Mouse (Mus musculus) liver, adult (tissue): ENCODE measurements around the gene Uba52.

Experiments used
- GATA4 ChIP-seq: IDR thresholded peaks from 2 replicates; pipeline ENCODE4 v1.6.1; 2014; ENCODE audit warnings: mild to moderate bottlenecking, low read length; ENCODE audit not compliant: insufficient replicate concordance

Uba52 gene

DNA sequence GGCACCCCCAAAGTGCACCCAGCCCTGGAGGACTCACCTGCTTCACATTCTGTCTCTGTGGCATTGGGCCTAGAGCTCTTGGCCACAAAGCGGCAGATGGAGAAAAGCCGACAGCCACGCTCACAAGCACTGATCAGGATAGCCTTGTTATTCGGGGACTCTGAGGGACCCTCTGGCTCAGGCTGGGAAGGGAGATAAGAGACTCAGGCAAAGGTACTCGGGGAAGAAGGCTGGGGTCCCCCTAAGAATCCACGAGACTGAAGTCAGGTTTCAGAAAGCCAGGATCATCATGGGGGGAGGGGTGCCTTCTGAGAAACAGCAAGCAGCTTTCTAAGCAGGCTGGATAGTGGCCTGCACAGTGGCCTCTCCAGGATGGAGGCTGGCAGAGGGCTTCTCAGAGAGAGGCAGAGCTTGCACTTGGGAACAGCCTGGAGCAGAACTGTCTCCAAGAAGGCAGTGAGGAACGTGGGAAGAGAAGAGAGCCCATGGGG, 24.4 kb downstream of the Uba52 start:
- TF ChIP-seq GATA4, result no peak

DNA sequence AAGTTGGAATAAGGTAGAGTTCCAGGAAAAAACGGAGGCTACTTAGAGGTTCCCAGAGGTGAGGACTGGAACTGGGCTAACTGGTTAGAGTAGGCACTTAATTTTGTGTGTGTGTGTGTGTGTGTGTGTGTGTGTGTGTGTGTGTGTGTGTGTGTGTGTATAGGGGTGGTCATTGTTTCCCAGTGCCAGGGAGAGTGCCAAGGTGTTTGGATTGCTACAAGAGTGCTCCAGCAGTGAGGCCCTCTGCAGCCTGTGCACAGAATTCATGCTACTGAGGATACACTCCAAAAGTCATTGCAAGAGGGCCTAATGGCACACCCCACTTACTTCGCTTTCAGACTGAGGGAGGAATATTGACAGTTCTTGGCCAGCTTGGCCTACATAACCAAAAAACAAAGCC, 27.7 kb downstream of the Uba52 start:
- TF ChIP-seq GATA4, result no peak

DNA sequence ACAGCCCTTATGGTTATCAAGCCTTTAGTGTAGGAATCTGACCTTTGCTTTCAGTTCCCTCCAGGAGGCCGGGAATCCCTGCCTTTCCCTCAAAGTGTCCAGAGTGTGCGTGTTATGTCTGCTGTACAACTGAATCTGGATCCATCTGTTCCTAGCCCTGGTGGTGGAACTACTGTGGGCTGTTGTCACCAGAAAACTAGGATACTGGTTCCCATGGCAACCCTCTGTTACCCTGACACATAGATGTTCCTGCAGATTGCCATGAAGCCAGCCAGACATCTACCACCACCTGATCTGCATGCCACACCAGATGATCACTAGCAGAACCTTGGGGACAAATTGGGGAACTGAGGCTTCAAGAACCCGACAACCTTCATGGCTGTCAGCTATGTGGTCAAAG, 28.7 kb downstream of the Uba52 start:
- no peak for TF ChIP-seq GATA4

DNA sequence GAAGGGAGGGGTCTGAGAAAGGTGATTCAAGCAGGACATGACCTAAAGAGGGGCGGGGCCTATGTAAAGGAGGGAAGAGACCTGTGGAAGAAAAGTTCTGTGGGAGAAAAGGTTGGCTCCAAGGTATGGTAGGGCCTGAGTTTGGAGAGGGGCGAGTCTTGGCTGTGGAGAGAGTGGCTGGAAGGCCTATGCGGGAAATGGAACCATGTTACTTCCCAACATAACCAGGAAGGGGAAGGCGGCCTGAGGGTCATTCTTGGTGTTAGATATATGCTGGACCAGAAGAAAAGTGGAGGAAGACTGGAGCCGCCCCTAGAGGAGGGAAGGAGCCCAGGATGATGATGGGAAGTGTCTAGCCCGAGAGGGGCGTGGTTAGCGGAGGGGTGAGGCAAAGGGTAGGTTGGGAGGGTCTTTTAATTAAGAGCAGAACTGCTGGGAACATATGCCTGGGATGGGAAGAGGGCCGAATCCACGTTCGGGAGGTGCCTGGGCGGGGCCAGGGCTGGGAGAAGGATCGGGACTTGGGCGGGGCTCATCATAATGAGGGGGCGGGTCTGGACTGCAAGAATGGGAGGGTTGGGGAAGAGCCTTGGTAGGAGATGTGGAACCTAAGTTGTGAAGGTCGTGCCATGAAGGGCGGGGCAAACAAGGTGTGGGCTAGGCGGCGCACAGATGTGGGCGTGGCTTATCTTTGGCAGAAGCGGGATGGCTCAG, 33.2 kb downstream of the Uba52 start:
- no peak for TF ChIP-seq GATA4

DNA sequence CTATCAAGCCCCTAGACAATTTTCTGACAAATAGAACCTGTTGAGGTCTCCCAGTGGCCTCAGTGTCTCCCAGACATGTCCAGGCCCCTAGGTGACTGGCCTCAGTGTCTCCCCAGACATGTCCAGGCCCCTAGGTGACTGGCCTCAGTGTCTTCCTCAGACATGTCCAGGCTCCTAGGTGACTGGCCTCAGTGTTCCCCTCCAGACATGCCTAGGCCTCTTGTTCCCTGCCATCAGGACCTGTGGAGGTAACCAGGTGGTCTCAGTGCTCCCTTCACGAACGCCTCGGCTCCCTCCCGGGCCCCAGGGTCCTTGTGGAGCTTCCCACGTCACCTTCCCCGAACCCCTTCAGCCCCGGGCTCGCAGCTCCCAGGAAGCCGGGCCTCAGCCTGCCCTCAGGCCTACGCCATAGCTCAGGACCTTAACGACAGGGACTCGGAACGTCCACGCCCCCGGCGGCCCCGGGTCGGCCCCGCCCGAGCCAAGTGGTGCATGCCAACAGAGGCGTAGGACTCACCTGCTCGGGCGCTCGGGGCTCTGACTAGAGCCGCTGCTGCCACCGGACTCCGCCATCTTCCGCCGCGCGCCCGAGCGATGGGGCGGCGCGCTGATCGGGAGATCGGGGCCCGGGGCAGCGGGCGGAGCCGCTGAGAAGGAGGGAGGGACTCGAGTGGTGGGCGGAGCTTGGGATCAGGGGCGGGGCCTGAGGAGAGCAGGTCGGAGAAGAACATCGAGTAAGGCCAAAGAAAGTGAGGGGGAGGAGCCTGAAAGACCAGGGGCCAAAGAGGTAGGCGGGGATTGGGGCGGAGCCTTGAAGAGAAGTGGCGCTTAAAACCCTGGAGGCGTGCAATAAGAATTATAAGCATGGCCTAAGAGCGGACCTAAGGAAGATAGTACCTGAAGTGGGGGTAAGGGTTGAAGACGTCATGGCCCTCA, 34.0 kb downstream of the Uba52 start, which contains the start of gene Klhl26:
Gene Klhl26, minus strand, starts transcription at position 636 of the 936 bp plus-strand sequence.
- TF ChIP-seq GATA4, result no peak

DNA sequence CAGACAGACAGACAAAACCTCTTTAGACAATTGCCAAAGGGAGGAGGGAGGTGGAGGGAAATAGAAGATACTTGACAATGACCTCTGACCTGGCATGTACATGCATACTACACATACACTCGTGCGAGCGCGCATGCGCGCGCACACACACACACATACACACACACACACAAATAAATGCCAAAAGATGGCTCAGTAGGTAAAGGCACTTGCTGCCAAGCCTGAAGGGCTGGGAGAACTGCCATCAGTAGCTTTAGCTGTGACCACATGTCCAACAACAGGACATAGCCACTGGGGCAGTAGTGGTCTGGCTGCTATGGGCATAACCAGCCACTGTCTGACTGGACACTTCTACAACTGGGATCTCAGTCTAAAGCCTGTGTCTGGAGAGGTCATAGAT, 38.7 kb downstream of the Uba52 start:
- no peak for TF ChIP-seq GATA4

DNA sequence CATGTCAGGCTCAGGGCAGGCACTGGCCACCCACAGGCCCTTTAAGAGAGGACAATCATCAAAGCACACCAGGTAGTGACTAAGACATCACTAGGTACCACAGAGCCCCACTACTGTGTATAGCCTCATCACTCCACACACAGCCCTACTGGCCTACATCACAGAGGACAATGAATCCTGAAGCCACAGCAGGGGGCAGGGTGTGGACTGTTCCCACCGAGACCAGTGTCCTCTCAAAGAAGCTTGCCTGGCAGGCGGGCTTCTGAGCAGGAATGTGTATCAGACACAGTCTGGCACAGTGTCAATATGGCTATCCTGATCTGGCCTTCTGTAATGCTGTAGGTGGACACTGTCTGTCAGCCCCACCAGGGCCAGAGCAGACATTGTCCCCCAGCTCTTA, 40.7 kb downstream of the Uba52 start:
- TF ChIP-seq GATA4, result no peak

DNA sequence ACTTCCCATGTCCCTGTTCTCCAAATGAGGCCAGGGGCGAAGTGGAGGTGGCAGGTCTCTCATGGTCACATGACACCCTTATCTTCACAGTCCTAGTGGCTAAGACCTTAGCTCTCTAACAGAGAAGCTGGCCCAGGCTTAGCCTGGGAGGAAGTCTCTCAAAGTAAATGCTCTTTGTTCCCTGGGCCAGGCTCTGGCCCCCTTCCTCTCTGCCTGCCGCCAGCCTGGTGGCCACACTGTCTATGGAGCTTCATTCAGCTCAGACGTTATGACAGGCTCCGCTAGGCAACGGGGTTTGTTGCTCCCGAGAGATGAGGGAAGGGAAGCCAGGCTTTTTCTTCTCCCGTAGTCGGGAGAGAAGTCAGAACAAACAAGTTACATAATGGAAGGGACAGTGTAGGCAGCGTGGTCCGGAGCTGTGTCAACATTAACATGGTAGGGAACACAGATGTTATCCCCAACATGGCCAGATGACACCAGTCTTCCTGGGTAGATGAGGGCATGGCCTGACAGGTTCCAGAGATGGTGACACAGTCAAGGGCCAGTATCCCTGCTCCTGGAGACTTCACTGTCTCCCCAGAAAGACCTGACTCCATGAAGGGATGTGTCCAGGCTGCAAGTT, 41.2 kb downstream of the Uba52 start:
- no peak; the same call in 1 of the 2 replicates for TF ChIP-seq GATA4

DNA sequence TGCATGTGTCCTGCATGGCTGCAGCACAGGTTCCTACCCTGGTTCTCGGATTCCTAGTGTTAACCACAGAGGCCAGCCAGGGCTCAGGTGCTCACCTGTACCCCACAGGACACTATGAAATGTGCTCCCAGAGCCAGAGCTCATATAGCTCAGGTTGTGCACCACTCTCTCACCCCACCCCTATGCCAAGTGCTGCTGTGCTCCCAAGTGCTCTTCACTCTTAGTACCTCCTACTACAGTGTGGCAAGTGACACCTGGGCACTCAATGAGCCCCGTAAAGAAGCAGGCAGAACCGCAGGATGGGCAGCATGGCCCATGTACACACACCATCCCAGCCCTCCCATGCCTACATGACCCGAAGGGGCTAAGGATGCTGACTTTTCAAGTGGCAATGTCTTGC, 41.9 kb downstream of the Uba52 start:
- no peak for TF ChIP-seq GATA4

DNA sequence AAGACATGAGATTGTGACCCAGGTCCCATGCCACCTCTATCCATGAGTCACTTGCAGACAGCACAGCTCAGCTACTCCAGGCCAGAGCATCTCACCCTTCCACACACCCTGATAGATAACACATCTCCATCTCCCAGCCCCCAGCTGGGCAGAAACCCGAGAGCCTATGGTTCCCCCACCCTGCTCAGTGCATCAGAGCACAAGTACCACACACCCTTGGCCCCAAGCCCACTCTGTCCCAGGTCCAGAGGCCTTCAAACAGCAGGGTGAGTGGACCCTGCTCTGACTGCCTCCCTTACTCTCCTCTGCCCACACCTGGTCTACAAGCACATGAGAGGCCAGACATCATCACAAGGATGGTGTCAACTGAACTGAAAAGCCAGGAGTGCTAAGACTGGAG, 42.7 kb downstream of the Uba52 start:
- no peak for TF ChIP-seq GATA4

DNA sequence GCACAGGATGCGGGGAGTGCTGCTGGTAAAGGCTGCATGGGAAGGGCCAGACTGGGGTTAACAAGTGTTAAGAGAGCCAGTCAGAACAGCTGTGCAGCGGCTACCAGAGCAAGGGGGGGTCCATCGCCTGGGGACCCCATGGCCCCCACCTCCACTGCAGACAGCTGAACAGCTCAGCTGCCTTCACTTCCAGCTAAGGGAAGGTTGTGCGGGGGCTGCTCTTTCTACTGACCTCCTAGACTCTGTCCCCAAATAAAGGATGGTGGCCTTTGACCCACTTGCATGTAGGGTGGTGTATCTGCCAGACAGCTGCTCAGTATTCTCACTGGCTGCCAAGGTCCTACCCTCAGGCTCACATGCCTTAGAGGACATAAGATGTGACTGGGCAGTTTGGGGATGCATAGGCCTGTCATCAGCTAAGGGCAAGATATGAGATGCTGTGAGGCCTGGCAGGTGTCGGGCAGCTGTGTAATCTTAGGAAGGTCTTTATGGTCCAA, 43.3 kb downstream of the Uba52 start:
- no peak for TF ChIP-seq GATA4

DNA sequence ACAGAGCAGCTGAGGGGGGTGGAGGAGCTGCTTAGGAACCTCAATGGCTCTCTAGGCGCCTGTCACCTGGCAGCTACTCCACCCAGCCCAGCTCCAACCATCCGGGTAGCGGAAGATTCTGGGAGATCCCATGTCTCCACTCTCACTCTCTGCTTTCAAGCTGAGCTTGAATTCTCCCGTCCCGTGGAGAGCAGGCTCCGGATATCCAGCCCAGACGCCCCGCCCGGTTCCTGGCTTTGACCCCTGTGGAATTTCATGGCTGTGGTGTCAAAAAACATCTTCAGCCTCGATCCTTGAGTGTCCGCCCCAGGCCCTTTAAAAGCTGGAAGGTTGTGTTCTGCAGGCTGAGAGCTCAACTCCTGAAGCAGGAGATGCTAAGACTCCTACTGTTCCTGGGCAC, 43.8 kb downstream of the Uba52 start:
- no peak for TF ChIP-seq GATA4

DNA sequence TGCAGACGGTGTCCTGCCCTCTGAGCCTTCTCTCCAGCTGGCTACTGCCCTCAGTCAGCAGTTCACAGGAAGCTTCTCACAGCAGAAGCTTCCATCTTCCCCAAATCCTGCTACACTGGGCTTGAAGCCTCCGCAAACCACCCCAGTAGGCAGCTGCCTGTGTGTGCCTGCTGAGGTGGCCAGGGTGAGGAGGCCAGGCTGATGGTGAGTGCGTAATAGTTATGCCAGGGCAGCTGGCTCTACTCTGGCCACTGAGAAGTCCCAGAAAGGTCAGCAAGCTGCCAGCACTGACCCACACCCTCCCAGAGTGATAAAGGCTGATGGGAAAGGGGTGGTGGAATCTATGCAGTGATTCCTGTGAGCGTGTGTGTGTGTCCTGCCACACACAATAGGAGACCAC, 44.3 kb downstream of the Uba52 start:
- no peak for TF ChIP-seq GATA4

DNA sequence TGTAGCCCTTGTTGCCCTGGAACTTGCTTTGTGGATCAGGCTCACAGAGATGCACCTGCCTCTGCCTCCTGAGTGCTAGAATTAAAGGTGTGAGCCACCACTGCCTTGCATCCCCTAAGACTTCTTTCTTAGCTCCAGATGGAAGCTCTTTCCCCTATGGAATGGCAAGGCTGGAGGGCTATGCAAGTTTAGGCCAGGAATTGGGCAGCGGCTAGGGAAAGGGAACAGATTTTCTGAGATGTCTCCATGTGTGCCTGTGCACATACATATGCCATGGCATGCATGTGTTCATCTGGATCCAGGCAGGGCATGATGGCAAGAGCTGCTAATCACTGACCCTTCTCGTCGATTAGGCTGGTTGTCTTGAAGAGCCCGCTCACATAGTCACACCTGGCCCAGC, 44.9 kb downstream of the Uba52 start:
- TF ChIP-seq GATA4, result no peak

DNA sequence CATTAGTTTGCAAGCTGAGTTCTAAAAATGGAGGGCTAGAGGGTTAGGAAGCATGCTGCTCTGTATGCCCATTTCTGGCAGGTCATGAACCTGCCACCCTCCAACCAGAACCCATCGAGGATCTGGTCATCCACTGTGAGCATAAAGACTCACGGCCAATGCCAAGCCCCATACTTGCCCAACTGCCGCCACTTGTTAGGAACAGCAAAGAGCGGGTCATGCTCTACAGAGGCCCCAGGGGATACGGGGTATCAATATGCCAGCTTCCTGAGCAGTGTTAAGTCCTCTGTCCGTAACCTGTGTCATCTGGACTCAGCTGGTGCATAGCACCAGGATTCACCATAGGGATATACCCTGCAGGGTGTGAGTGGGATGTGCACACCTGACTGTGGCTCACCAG, 46.4 kb downstream of the Uba52 start:
- no peak for TF ChIP-seq GATA4
